Mouse (Mus musculus) olfactory bulb, adult 2 months (tissue): ENCODE results near the gene Uaca. TPM values are rescaled to one million over a fixed set of nuclear protein-coding genes. Genes with fewer than 3 reads are reported as not detected.
"Not testable (repeated sequence)": the region's sequence is repeated elsewhere in the genome, so short reads cannot be mapped to it uniquely, and the experiment has no call there.

Source experiments
- H3K27ac ChIP-seq: fragments of 200-500 bp; 2 replicates; pipeline ENCODE4 v1.5.1; 2012; ENCODE audit warnings: low read depth, low read length; ENCODE audit not compliant: insufficient read depth
- H3K4me1 ChIP-seq: fragments of 200-500 bp; 2 replicates; pipeline ENCODE4 v1.6.1; 2012; ENCODE audit warnings: low read length; ENCODE audit not compliant: control insufficient read depth, insufficient read depth
- H3K4me3 ChIP-seq: fragments of 200-500 bp; 2 replicates; pipeline ENCODE4 v1.5.1; 2012; ENCODE audit warnings: mild to moderate bottlenecking, low read depth, low read length, moderate library complexity; ENCODE audit not compliant: insufficient read depth
- CTCF ChIP-seq: fragments of 200-500 bp; IDR thresholded peaks from 2 replicates; pipeline ENCODE4 v1.5.1; 2012; ENCODE audit warnings: low read depth, mild to moderate bottlenecking, low read length, moderate library complexity; ENCODE audit not compliant: insufficient read depth
- POLR2A ChIP-seq: fragments of 200-500 bp; IDR thresholded peaks from 2 replicates; pipeline ENCODE4 v1.6.1; 2012; ENCODE audit warnings: mild to moderate bottlenecking, low read depth, low read length, moderate library complexity; ENCODE audit not compliant: insufficient read depth
- WGBS: fragments of 180-500 bp; shearing (Covaris S2); methylation state at CpG from one replicate; pipeline ENCODE4 v1.1.7; 2018; 5-methylcytosine and 5-hydroxymethylcytosine counted together
- polyA plus RNA-seq: library from polyadenylated mRNA; stranded (reverse); fragments of >200 nt; gene quantifications from 2 replicates; pipeline ENCODE4 v1.2.4, GENCODE M21; 2012; ENCODE audit warnings: low replicate concordance; ENCODE audit not compliant: missing spikeins, insufficient read depth, insufficient read length

Uaca gene
- polyA plus RNA-seq, 1 experiment: not detected

DNA sequence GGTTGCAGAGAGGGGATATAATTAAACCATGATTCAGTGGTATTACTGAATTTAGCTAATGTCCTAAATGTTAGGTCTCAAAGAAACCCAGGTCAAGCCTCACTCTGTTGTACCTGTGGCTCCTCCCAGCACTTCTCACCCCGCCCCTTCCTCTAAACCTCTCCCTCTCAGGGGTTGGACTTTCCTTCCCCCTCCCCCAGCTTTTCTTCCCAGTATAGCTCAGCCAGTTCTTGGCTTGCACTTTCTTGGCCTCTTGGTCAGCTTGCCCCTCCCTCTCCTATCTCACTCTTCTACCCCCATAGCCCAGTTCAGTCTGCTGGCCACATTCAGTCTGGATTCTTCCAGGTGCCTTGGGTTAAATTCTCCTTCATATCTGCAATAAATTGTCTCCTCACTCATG is 7.4 kb downstream of the Uaca start:
- H3K4me1 ChIP-seq: peaks cover 3% of the 10 kb centered on the region
- no peak overlapping the region for H3K27ac ChIP-seq
- TF ChIP-seq CTCF (no peak), POLR2A (no peak)
- H3K4me3 ChIP-seq: no peak overlapping the region
- 84% methylated on average over 1 of the region's 1 CpGs for WGBS

DNA sequence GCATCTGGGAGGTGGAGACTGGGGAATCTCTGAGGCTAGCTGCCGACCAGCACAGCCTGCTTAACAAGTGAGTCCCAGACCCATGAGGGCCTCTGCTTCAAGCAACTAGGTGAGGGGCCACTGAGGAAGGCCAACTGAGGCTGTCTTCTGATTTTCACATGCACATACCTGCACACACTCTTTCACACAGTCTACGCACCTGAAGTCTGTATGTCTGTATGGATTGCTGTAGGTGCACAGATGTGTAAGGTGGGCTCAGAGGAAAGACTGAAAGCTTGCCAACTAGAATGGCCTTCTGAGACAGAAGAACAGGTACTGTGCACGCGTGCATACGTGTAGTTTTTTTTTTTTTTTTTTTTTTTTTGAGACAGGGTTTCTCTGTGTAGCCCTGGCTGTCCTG is 8.0 kb downstream of the Uaca start:
- TF ChIP-seq CTCF (no peak), POLR2A (no peak)

DNA sequence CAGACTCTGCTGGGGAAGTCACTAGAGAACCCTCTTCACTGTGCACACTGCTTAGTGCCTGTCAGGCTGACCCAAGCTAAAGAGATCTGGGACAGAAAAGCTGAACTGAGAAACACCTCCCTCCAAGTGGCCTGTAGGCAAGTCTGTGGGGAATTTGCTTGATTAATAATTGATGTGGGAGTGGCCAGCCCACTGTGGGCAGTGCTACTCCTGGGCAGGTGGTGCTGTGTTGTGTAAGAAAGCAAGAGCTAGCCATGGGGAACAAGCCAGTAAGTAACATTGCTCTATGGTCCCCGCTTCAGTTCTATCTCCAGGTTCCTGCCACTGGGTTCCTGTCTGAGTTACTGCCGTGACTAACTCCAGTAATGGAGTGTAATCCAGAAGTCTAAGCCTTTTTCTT is 11.7 kb downstream of the Uaca start:
- TF ChIP-seq POLR2A: no peak
- 98% methylated on average over 2 of the region's 2 CpGs for WGBS
- Histone ChIP-seq H3K4me3 (no peak overlapping the region), H3K27ac (no peak overlapping the region), H3K4me1 (no peaks in the 10 kb centered on the region)

More for the DNA sequence above, 8.0 kb downstream of the Uaca start:
- Histone ChIP-seq H3K27ac (no peak overlapping the region), H3K4me3 (no peak overlapping the region), H3K4me1 (peaks cover 3% of the 10 kb centered on the region)
- WGBS: 95% methylated on average over 5 of the region's 5 CpGs

DNA sequence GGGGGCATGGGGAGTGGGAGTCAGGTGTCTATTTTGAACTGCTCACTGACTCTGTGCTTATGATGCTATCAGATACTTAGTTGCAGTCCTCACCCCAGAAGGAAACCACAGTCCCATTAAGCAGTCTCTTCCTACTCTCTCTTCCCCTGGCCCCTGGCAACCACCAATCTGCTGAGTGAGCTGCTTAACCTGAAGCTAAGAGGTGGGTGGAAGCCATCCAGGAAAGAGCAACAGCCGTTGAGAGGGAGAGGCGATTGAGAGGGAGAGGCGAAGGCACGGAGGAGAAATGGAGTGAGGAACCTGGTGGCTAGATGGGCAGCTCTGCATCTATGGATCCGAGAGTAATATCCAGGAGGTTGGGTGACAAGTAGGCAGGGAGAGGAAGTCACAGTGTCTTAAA is 13.7 kb downstream of the Uaca start:
- 91% methylated on average over 5 of the region's 5 CpGs for WGBS
- TF ChIP-seq POLR2A (no peak), CTCF (no peak)

DNA sequence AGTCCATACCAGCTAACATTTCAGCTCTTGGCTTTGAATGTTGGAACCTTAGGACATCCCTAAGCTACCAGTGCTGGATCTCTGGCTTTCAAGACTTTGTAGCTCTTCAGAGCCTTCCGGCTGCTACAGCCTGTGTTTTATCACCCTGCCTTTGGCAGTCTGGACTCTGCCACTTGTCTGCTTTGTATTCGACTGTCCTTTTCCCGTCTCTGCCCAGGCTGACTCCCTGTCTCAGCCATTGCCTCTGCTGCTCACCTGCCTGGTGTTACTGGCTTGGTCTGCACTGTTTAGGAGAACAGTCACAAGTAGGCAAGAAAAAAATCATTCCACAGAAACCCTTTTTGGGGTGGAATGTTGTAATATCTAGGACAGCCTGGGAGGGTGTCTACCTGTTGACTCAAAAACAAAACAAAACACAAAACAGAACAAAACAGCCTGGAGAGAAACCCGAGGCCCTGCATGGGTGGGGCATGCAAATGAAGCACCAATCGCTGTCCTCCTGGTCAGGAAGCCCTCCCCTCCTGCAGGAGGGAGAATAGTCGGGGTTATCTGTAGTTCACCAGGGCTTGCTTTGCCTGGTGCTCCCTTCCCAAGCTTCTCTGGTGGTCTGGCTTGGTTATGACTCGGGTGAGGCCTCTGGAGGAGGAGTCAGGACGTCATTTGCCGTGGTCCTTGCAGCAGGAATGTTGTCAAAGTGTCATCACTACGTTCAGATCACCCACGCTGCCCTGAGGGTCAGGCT is 19.0 kb downstream of the Uaca start:
- H3K4me3 ChIP-seq: no peak overlapping the region
- H3K4me1 ChIP-seq: peaks cover 7% of the 10 kb centered on the region; the same call in 1 of the 2 replicates
- no peak overlapping the region for H3K27ac ChIP-seq
- WGBS: 40% methylated on average over 11 of the region's 11 CpGs
- TF ChIP-seq POLR2A (no peak), CTCF (no peak)

More for the DNA sequence above, 13.7 kb downstream of the Uaca start:
- H3K27ac ChIP-seq: no peak overlapping the region
- no peak overlapping the region for H3K4me3 ChIP-seq
- no peaks in the 10 kb centered on the region for H3K4me1 ChIP-seq

DNA sequence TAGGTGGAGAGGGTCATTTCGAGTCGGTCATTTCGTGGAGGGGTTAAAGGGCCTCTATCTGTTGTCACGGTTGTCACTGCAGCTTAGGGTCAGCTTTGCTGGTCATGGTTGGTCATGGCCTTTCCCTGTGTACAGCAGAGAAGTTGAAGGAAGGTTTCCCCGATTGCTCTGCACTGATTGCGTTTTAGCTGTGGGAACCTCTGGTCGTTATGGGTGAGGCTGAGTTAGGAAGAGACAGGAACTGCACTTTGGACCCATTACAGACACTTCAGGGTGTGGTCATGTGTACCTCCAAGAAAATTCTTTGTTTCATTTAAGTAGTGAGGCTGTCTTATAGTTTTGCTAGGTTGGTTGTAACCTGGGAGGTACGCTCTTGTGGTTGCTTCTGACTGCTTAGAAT is 21.2 kb downstream of the Uaca start:
- H3K4me1 ChIP-seq: peaks cover 7% of the 10 kb centered on the region; the same call in 1 of the 2 replicates
- TF ChIP-seq CTCF (no peak), POLR2A (no peak)
- H3K4me3 ChIP-seq: no peak overlapping the region
- H3K27ac ChIP-seq: no peak overlapping the region
- WGBS: 95% methylated on average over 8 of the region's 8 CpGs

DNA sequence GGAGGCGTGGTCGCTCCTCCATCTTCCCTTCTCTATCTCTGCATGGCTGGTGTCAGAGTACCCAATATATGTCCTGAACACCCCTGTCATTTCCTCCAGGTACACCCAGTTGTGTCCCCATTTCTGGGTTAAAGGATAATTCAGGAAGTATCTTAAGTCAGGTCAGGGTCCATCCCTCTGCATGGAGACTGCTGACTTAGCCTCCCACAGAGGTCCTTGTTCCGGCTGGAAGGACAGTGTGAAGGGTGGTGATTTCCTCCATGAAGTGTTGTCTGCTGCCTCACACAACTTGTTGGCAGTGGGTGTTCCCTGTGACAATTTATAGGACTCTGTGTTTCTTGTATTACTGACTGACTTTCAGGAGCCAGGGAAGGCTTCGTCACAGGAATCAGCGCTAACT is 23.2 kb downstream of the Uaca start:
- WGBS: 93% methylated on average over 5 of the region's 5 CpGs
- Histone ChIP-seq H3K27ac (no peak overlapping the region), H3K4me3 (no peak overlapping the region), H3K4me1 (peaks cover 7% of the 10 kb centered on the region; the same call in 1 of the 2 replicates)
- TF ChIP-seq POLR2A: no peak
- TF ChIP-seq CTCF: no peak

DNA sequence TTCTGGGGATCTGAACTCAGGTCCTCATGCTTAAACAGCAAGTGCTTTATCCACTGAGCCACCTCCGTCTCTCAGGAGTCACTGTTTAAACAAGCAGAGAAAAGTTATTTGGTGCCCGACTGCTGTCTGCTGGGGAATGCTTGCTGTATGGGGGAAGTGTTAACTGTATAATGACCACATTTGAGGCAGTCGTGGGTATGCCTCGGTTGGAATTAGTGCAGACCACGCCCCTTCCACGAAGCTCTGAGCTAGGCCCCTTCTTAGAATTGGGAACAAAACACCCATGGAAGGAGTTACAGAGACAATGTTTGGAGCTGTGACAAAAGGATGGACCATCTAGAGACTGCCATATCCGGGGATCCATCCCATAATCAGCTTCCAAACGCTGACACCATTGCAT is 24.2 kb downstream of the Uaca start:
- H3K4me1 ChIP-seq, H3K27ac ChIP-seq, H3K4me3 ChIP-seq: not testable (repeated sequence)
- 63% methylated on average over 8 of the region's 8 CpGs for WGBS

DNA sequence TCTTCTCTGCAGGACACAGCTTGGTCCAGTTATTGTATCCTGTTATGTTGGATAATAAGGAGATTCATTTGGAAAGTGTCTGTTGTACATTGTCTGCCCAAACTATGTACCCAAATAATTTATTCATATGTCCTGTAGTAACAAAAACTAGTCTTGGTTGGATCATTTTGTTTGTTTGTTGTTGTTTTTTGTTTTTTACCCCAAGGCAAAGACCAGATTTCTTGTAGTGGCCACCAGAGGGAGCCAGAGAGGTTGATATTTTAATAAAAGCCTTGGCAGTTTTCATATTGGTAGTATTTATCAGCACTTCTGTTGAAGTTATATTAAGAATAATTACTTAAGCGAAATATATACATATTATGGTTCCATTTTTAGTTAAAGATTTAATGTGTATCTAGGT is 25.0 kb downstream of the Uaca start:
- Histone ChIP-seq H3K4me3 (no peak overlapping the region), H3K27ac (no peak overlapping the region), H3K4me1 (no peaks in the 10 kb centered on the region)
- 15% methylated on average over 1 of the region's 1 CpGs for WGBS
- no peak for TF ChIP-seq POLR2A
- no peak for TF ChIP-seq CTCF

DNA sequence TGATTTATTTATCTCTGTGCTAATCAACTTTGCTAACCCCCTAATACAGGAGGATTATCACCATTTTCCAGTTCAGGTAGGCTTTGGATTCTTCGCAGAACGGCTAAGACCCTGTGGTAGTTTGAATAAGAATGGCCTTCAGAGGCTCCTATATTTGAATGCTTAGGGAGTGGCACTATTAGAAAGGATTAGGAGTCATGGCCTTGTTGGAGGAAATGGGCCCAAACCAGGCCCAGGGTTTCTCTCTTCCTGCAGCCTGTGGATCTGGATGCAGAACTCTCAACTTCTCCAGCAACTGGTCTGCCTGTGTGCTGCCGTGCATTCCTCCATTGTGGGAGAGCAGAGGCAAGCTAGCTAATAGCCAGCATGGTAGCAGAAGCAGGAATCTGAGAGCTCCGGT is 27.2 kb downstream of the Uaca start:
- Histone ChIP-seq H3K27ac (no peak overlapping the region), H3K4me1 (no peaks in the 10 kb centered on the region), H3K4me3 (no peak overlapping the region)
- 92% methylated on average over 4 of the region's 4 CpGs for WGBS
- no peak for TF ChIP-seq CTCF
- TF ChIP-seq POLR2A: no peak
